Mouse (Mus musculus) kidney, adult 2 months (tissue): ENCODE data around the gene Pou6f1.

Experiments
- CTCF ChIP-seq: fragments of 200-500 bp; conservative IDR thresholded peaks from 2 replicates; pipeline ENCODE4 v1.5.1; 2011; ENCODE audit warnings: low read depth, mild to moderate bottlenecking, control low read depth, low read length, moderate library complexity, mixed read lengths; ENCODE audit not compliant: insufficient read depth, insufficient read length
- POLR2A ChIP-seq: fragments of 200-500 bp; IDR thresholded peaks from one replicate; pipeline ENCODE4 v1.6.1; 2011; ENCODE audit warnings: low read depth, low read length, control low read depth

DNA sequence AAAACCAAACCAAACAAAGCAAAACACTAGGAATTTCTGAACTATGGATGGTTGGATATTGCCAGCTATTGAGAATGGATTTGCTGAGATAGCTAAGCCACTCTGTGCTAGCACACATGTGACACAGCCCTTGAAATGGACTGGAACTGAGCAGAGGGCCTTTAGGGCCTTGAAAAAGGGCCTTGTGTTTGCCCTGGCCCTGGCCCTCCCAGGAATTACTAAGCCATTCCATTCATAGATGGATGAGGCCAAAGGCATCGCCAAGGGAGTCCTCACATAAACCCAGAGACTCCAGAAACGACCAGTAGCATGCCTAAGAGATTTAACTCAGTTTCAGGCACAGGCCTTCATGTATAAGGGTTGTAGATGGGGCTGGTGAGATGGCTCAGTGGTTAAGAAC lies 33.3 kb downstream of the Pou6f1 start:
- TF ChIP-seq CTCF (no peak), POLR2A (no peak)
